Mouse (Mus musculus) hindbrain, embryonic 12.5 days (tissue): Measurements from ENCODE around the gene Golph3l. TPM values are rescaled to one million over a fixed set of nuclear protein-coding genes. Genes with fewer than 3 reads are reported as not detected.

ENCODE experiments used
- ATAC-seq: fragments of 200-750 bp; cut with Nextera tagmentation; 2 replicates; pipeline ENCODE4 v1.8.0; 2017; ENCODE audit warnings: moderate TSS enrichment; ENCODE audit not compliant: low FRiP score
- H3K27ac ChIP-seq: fragments of 300-500 bp; sonication (generic); 2 replicates; pipeline ENCODE4 v1.5.1; 2016; ENCODE audit warnings: mild to moderate bottlenecking
- H3K27me3 ChIP-seq: fragments of 300-500 bp; sonication (generic); 2 replicates; pipeline ENCODE4 v1.6.1; 2016; ENCODE audit warnings: mild to moderate bottlenecking
- H3K36me3 ChIP-seq: fragments of 300-500 bp; sonication (generic); 2 replicates; pipeline ENCODE4 v1.6.1; 2016; ENCODE audit warnings: mild to moderate bottlenecking
- H3K4me1 ChIP-seq: fragments of 300-500 bp; sonication (generic); 2 replicates; pipeline ENCODE4 v1.6.1; 2016
- H3K4me2 ChIP-seq: fragments of 300-500 bp; sonication (generic); replicated peaks from 2 replicates; pipeline ENCODE4 v1.6.1; 2016; ENCODE audit warnings: mild to moderate bottlenecking
- H3K4me3 ChIP-seq: fragments of 300-500 bp; sonication (generic); 2 replicates; pipeline ENCODE4 v1.5.1; 2016; ENCODE audit warnings: mild to moderate bottlenecking
- H3K9ac ChIP-seq: fragments of 300-500 bp; sonication (generic); 2 replicates; pipeline ENCODE4 v1.6.1; 2016; ENCODE audit warnings: mild to moderate bottlenecking, moderate library complexity
- H3K9me3 ChIP-seq: fragments of 300-500 bp; sonication (generic); replicated peaks from 2 replicates; pipeline ENCODE4 v1.6.1; 2016; ENCODE audit warnings: mild to moderate bottlenecking
- WGBS: fragments of 180-500 bp; shearing (Covaris S2); methylation state at CpG from one replicate; pipeline ENCODE4 v1.1.7; 2016; 5-methylcytosine and 5-hydroxymethylcytosine counted together
- polyA plus RNA-seq: library from polyadenylated mRNA; unstranded; fragments of >200 nt; fragmentation: Nextera tagmentation; extraction: Ambion mirVana; gene quantifications from 2 replicates; pipeline ENCODE4 v1.2.1, GENCODE M21; 2016

The Golph3l gene
- polyA plus RNA-seq, 1 experiment from 2014 or later, result 33.7 TPM

GRCm38 (mm10) chr3:95629755-95630154 lies 41.0 kb downstream of the Golph3l start:
- no peak overlapping the region for H3K4me3 ChIP-seq
- H3K4me2 ChIP-seq, result no peak overlapping the region
- H3K27ac ChIP-seq, result no peak overlapping the region
- no peak overlapping the region for H3K9ac ChIP-seq
- WGBS, result 75% methylated on average over 4 of the region's 4 CpGs
- no peaks in the 10 kb centered on the region for H3K27me3 ChIP-seq
- H3K9me3 ChIP-seq, result no peaks in the 10 kb centered on the region
- peaks cover 9% of the 10 kb centered on the region for H3K4me1 ChIP-seq
- H3K36me3 ChIP-seq, result peaks cover 72% of the 10 kb centered on the region
- no peak for ATAC-seq

DNA sequence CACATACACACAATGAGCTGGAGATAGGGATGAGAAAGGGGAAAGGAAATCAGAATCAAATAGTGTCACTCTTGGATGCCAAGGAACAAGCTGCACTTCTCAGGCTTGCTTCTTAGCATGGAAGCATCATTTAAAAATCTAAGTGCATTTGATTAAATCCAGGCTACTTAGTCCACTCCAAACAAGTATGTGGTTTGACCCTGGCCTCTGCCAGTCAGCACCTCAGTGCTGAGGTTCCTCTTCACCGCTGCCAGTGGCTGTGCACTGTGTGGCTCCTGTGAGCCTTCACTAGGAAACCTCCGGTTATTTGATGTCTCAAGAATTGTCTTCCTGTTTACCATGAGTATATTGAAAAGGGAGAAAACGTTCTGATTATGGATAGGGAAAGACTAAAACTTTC lies 42.1 kb downstream of the Golph3l start:
- Histone ChIP-seq H3K27me3 (no peaks in the 10 kb centered on the region), H3K36me3 (peaks cover 83% of the 10 kb centered on the region), H3K9ac (no peak overlapping the region), H3K4me2 (no peak overlapping the region), H3K9me3 (no peaks in the 10 kb centered on the region), H3K27ac (no peak overlapping the region), H3K4me1 (peaks cover 6% of the 10 kb centered on the region), H3K4me3 (no peak overlapping the region)
- no peak for ATAC-seq
- 88% methylated on average over 3 of the region's 3 CpGs for WGBS

GRCm38 (mm10) chr3:95631304-95631703 lies 42.6 kb downstream of the Golph3l start:
- Histone ChIP-seq H3K4me2 (no peak overlapping the region), H3K27ac (no peak overlapping the region), H3K9ac (no peak overlapping the region), H3K9me3 (no peaks in the 10 kb centered on the region), H3K4me3 (no peak overlapping the region), H3K36me3 (peaks cover 87% of the 10 kb centered on the region), H3K27me3 (no peaks in the 10 kb centered on the region), H3K4me1 (peaks cover 1% of the 10 kb centered on the region)
- 75% methylated on average over 6 of the region's 6 CpGs for WGBS
- ATAC-seq, result no peak

DNA sequence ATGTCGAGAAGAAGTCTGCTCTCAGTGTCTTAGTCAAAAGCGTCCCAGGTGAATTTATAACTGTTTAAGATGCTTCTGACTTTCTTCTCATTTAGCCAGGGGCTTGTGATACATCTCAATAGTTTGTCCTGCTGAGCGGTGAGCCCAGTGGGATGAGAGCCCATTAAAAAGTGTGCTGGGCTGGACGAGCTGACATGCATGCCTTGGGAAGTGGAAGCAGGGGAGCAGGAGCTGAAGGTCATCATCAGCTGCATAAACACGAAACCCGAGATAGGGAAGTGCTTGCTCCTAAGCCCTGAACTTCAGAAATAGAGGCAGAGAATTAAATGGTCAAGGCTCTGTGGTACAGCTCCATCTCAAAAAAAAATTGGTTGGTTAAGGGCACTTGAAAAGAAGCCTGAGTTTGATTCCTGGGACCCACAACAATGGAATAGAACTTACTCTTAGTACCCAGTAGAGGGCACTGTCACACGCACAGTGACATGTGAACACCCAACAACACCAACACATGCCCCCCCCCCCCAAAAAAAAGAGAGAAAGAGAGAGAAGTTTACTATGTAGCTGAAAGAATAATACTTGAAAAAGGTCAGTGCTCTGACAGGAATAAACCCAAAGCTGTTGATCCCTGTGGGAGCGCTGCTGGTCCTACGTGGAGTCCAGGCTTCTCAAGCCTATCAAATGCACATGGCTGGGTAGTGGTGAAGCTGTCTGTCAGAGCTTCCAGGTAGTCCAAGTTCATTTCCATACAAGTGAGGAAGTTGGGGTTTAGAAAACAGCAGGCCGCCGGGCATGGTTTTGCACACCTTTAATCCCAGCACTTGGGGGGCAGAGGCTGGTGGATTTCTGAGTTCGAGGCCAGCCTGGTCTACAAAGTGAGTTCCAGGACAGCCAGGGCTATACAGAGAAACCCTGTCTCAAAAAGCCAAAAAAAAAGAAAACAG lies 44.2 kb downstream of the Golph3l start:
- H3K4me2 ChIP-seq, result no peak overlapping the region
- H3K36me3 ChIP-seq, result peaks cover 90% of the 10 kb centered on the region
- no peak overlapping the region for H3K9ac ChIP-seq
- no peak overlapping the region for H3K27ac ChIP-seq
- 79% methylated on average over 12 of the region's 12 CpGs for WGBS
- no peaks in the 10 kb centered on the region for H3K27me3 ChIP-seq
- no peak overlapping the region for H3K4me3 ChIP-seq
- H3K4me1 ChIP-seq, result no peaks in the 10 kb centered on the region
- H3K9me3 ChIP-seq, result no peaks in the 10 kb centered on the region
- ATAC-seq, result no peak

GRCm38 (mm10) chr3:95635636-95636035 lies 46.9 kb downstream of the Golph3l start:
- Histone ChIP-seq H3K27ac (no peak overlapping the region), H3K9ac (no peak overlapping the region), H3K36me3 (peaks cover 87% of the 10 kb centered on the region), H3K4me2 (no peak overlapping the region), H3K4me3 (no peak overlapping the region), H3K27me3 (no peaks in the 10 kb centered on the region), H3K9me3 (no peaks in the 10 kb centered on the region), H3K4me1 (no peaks in the 10 kb centered on the region)
- 81% methylated on average over 4 of the region's 4 CpGs for WGBS
- no peak for ATAC-seq

DNA sequence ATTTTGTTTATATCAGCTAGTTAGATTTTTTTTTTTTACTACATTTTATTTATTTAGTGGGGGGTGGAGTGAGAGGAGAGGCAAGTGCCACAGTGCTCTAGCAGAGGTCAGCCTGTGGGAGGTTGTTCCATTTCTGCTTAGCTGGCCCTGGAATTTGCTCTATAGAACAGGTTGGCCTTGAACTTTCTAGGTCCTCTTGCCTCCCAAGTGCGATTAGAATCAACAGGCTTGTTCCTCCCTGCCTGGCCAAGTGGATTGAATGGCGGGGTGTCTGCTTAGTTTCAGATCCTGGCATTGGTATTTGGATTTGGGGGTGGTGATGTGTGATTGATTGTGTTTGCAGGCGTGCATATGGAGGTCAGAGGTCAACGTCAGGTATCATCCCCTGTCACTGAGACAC lies 47.3 kb downstream of the Golph3l start:
- no peak for ATAC-seq
- Histone ChIP-seq H3K9ac (no peak overlapping the region), H3K4me3 (no peak overlapping the region), H3K27me3 (no peaks in the 10 kb centered on the region), H3K27ac (no peak overlapping the region), H3K4me2 (no peak overlapping the region), H3K4me1 (no peaks in the 10 kb centered on the region), H3K9me3 (no peaks in the 10 kb centered on the region), H3K36me3 (peaks cover 84% of the 10 kb centered on the region)
- 86% methylated on average over 4 of the region's 4 CpGs for WGBS

- H3K4me2 ChIP-seq, result no peak overlapping the region
- no peak overlapping the region for H3K27ac ChIP-seq
- H3K4me3 ChIP-seq, result no peak overlapping the region
- H3K4me1 ChIP-seq, result no peaks in the 10 kb centered on the region
- WGBS, result 95% methylated on average over 1 of the region's 1 CpGs
- no peaks in the 10 kb centered on the region for H3K27me3 ChIP-seq
- no peaks in the 10 kb centered on the region for H3K9me3 ChIP-seq
- H3K9ac ChIP-seq, result no peak overlapping the region
- H3K36me3 ChIP-seq, result peaks cover 55% of the 10 kb centered on the region
- ATAC-seq, result no peak
These were observed 51.0 kb downstream of the Golph3l start for GRCm38 (mm10) chr3:95639694-95640093.

DNA sequence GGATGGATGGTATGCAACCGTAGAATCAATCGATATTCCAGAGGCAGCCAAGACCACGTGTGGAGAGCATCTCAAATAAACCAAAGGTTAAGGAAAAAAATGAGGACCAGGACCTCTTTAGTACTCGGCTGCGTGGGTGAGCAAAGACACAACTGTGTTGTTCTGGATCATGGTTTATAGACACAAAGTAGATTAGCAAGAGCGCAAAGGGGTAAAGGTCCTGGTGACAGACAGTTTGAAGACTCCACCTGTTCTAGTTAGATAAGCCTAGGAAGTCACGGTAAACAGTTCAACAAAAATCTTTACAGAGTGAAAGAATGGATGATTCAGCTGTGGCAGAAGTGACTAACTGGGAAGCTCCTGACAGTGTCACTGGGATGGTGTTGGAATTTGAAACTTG lies 54.4 kb downstream of the Golph3l start:
- ATAC-seq, result no peak
- 90% methylated on average over 7 of the region's 7 CpGs for WGBS
- no peaks in the 10 kb centered on the region for H3K4me1 ChIP-seq
- H3K36me3 ChIP-seq, result peaks cover 24% of the 10 kb centered on the region
- H3K4me3 ChIP-seq, result no peak overlapping the region
- H3K9ac ChIP-seq, result no peak overlapping the region
- no peak overlapping the region for H3K27ac ChIP-seq
- H3K4me2 ChIP-seq, result no peak overlapping the region
- H3K27me3 ChIP-seq, result no peaks in the 10 kb centered on the region
- no peaks in the 10 kb centered on the region for H3K9me3 ChIP-seq

DNA sequence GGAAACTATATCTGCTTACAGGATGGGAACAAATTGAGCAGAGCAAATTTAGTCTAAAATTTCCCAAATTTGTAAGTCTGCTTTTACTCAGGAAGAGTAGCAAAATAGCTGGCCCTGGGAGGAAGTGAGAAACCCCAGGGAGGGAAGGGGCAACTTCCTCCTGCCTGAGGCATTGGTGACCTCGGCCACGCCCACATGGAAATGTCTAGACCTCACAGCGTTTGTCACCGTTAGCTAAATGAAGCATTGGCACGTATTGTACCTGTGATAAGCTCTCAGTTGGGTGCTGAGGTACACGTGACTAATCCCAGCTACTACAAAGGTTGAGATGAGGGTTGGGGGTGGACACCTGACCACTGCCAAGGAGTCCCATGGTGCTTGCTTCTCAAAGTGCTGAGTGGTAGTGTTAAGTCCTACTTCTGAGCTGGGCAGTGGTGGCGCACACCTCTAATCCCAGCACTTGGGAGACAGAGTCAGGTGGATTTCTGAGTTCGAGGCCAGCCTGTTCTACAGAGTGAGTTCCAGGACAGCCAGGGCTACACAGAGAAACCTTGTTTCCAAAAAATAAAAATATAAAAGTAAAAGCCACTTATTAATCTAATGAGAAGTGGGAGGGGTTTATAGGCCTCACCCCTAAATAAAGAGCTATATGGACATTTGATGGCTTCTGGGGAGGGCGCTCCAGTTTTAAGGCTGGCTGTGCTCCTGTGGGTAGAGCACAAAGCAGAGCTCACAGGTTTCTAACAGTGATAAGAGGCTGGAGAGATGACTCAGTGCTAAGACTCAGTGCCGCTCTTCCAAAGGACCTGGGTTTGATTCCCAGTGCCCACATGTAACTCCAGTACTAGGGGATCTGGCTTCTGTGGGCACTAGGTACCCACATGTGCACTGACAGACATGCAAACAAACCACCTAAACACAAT lies 56.8 kb downstream of the Golph3l start:
- ATAC-seq, result no peak
- Histone ChIP-seq H3K9ac (no peak overlapping the region), H3K4me1 (no peaks in the 10 kb centered on the region), H3K36me3 (0 out of 2 replicates have a peak, but pooled peaks cover 3% of the 10 kb centered on the region), H3K27me3 (no peaks in the 10 kb centered on the region), H3K27ac (no peak overlapping the region), H3K4me3 (no peak overlapping the region), H3K4me2 (no peak overlapping the region), H3K9me3 (no peaks in the 10 kb centered on the region)
- 67% methylated on average over 10 of the region's 10 CpGs for WGBS

DNA sequence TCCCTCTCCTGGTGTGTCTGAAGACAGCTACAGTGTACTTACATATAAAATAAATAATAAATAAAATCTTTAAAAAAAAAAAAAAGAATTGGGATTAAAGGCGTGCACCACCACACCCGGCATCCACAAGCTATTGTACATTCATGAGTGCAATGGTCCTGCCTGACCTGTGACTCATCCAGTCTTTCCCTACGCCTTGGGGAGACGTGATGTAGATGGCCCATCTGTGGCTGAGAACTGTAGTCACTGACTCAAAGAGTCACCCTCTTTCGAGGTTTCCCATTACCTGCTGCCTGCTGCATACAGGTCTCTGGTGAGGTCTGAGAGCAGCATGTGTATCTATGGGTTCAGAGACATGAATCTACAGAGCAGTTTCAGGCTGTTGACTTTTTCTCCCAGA lies 59.3 kb downstream of the Golph3l start:
- Histone ChIP-seq H3K4me3 (no peak overlapping the region), H3K4me2 (no peak overlapping the region), H3K36me3 (no peaks in the 10 kb centered on the region), H3K9me3 (no peaks in the 10 kb centered on the region), H3K9ac (no peak overlapping the region), H3K4me1 (no peaks in the 10 kb centered on the region), H3K27me3 (no peaks in the 10 kb centered on the region), H3K27ac (no peak overlapping the region)
- no peak for ATAC-seq
- WGBS, result 93% methylated on average over 5 of the region's 5 CpGs

DNA sequence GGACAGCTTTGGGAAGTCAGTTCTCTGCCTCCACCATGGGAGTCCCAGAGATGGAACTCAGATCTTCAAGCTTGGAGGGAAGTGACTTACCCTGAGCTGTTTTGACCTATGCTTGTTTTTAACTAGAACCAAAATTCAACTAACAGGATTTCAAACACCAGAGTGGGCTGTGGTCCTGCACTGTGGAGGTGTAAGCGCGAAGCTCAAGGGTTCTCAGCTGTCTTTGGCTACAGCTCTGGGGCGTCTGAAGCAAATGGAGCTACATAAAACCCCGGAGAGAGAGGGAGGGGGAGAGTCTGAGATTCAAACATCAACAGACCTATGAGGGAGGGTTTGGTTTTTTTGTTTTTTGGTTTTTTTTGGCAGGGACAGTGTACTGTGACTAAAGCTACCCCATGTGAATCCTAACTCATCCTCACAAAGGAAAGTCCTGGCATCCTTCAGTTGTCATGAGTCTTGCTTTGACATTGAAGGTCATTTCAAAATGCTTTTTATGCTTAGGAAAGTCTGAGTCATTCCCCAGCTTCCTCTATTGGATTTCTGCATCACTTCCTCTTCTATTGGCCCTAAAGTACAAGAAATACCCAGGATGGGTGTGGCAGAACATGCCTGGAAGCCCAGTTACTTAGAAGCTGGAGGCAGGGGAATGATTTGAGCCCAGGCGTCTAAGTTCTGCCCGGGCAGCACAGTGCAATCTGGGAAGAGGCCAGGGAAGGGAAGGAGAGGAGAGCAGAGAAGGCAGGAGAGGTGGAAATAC lies 61.7 kb downstream of the Golph3l start:
- no peak overlapping the region for H3K4me3 ChIP-seq
- no peak overlapping the region for H3K27ac ChIP-seq
- no peak for ATAC-seq
- no peaks in the 10 kb centered on the region for H3K9me3 ChIP-seq
- no peaks in the 10 kb centered on the region for H3K36me3 ChIP-seq
- no peak overlapping the region for H3K4me2 ChIP-seq
- H3K9ac ChIP-seq, result no peak overlapping the region
- H3K27me3 ChIP-seq, result no peaks in the 10 kb centered on the region
- 78% methylated on average over 6 of the region's 6 CpGs for WGBS
- H3K4me1 ChIP-seq, result peaks cover 5% of the 10 kb centered on the region; the same call in 1 of the 2 replicates

GRCm38 (mm10) chr3:95651033-95651373 lies 62.3 kb downstream of the Golph3l start:
- WGBS, result 92% methylated on average over 3 of the region's 3 CpGs
- no peaks in the 10 kb centered on the region for H3K27me3 ChIP-seq
- ATAC-seq, result no peak
- H3K9me3 ChIP-seq, result no peaks in the 10 kb centered on the region
- H3K4me2 ChIP-seq, result no peak overlapping the region
- H3K27ac ChIP-seq, result no peak overlapping the region
- no peaks in the 10 kb centered on the region for H3K36me3 ChIP-seq
- H3K9ac ChIP-seq, result no peak overlapping the region
- no peak overlapping the region for H3K4me3 ChIP-seq
- H3K4me1 ChIP-seq, result peaks cover 5% of the 10 kb centered on the region; the same call in 1 of the 2 replicates
